Mouse (Mus musculus): ENCODE measurements around the gene Nras.

The Nras gene

DNA sequence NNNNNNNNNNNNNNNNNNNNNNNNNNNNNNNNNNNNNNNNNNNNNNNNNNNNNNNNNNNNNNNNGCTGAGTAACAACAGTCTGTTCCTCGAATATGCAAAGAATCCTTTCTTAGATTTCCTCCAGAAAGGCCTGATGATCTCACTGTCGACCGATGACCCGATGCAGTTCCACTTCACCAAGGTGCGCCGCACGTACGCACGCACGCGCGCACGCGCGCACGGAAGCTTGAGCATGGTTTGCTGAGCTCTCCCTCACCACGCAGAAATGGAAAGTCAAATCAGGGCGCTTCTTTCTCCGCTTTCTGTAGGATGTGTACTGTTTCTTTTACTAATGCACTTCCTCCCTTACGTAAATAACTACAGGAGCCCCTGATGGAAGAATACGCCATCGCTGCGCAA is 40.6 kb downstream of the Nras start:
- DNase-seq (ENCODE audit: low spot score): no peak

DNA sequence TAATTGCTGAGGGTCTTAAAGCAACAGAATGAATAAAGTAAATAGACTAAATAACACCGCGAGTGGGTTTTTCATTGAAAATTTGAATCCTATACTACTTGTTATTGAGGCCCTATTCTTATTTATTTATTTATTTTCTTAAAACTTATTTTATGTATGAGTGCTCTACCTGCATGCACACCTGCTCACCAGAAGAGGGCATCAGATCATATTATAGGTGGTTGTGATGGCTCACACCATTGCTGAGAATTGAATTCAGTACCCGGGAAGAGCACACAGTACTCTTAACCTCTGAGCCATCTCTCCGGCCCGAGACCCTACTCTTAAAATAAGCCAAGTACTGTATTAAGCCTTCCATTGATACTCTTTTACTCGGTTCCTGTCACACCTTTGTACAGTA is 41.6 kb downstream of the Nras start:
- DNase-seq (ENCODE audit: low spot score): no peak

DNA sequence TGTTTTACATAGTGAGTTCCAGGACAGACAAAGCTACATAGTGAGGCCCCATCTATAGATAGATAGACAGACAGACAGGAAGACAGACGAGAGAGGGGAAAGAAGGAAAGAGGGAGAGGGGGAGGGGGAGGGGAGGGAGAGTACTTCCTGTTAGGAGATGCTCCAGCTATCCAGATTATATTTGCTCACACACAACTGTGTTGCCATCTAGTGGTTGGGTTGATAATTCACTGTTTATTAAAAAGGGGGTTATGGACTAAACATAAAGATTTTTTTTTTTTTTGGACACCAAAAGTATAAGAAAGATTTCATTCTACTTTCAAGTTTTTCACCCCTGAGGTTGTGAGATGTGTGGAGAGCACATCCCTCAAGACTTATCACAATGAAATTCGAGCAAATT is 42.6 kb downstream of the Nras start:
- DNase-seq (ENCODE audit: low spot score): no peak

DNA sequence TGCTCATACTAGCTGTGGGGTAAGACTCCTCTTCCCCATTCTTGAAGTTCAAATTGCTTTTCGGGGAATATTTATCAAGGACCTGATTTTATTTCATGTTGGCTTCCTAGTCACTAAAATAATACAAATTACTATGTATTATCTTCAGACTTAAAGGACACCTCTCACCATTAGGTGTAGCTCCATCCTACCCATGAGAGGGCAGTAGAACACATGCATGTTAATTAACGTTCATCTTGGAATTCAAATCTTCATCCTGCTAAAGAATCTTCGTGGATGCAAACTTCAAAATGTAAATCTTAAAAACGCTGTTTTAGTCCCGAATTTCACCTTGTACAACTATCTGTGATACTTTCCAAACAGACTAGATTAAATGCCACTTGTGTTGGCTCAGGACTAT is 43.1 kb downstream of the Nras start:
- DNase-seq (ENCODE audit: low spot score): no peak

DNA sequence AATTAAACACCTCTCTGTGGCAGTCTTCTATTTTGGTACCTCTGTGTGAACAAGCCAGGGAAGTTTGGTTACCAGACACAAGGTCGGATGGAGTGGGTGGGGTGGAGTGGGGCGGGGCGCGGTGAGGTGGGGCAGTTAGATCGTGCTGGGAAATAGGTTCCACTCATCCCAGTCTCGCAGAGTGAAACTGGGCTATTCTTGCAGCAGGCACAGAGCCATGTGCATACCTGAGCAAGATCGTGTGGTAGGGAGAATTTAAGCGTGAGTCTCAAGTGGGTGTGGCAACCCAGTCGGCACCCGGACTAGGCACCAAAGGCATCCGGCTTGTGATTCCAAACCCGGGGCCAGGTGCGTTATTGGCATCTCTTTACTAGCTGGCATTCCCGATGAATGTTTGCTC is 43.8 kb downstream of the Nras start:
- no peak for DNase-seq (ENCODE audit: low spot score)

DNA sequence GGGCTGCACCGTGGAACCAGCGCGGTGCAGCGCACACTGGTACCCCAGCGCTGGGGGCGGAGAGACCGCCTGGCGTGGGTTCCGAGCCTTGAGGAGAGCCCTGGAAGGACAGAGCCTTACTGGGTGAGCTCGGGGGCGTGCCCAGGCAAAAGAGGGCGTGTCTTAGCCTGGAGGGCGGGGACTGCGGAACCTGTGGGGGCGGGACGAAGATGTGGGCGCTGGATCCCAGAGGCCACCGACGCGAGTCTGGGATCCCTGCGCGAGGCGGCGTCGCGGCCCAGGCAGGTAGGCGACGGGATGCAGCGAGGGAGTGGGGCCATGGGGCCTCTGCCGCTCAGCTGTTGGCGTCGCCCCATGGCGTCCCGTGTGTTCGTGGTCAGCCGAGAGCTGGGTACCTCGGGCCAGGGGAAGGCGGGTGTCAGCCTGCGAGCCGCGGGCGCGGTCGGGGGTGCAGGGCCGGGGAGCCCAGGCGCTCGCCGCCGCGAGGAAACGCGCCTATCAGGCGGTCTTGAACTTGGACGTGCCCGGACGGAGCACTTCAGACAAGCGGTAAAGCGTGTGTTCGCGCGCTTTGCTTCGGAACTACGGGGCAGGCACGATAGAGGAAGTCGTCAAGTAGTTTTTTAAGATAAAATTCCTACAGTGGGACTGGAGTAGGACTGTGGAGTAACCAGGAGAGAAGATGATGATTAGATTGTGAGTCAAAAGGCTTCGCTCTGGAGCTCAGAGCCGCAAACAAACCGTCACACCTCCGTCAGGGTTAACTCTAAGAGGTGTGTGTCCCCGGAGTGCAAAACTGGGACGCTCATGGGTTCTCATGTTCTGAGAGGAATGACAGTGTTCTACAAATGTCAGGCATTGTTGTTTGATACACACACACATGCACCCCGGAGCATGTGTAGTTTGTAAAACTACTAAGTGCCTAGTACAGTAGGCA is 44.6 kb downstream of the Nras start, which contains the start of gene Dennd2c:
Gene Dennd2c, plus strand, starts transcription at position 151 of the 937 bp plus-strand sequence.
- peak; percentile 90 for DNase-seq (ENCODE audit: low spot score)

DNA sequence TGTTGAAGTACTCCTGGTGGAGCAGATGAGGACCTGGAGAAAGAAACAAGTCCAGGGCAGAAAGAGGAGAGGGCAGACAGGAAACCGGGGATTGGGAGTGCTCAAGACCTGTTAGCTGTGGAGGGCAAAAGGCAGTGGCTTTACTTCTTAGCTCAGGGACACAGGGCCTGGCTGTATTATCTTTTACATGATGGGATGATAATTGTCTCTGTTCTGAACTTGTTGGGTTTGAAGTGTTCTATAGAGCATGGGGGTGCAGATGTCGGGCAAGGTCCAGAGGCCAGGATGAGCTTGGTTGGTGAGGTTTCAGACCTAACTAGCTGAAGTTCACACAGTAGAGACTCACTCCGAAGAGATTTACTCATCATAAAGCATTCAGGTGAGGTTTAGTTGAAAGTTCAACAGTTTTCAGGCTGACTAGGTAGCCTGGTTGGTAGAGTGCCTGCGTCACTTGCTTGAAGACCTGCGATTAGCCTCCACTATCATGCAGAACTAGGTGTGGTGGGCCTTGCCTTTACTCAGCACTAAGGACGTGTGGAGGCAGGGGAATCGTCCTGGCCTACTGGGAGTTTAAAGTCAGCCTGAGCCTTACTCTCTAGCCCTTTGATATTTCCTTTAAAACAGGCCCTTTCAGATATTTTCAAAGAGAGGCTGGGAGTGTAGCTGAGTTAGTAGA is 49.6 kb downstream of the Nras start:
- DNase-seq (ENCODE audit: low spot score): no peak

DNA sequence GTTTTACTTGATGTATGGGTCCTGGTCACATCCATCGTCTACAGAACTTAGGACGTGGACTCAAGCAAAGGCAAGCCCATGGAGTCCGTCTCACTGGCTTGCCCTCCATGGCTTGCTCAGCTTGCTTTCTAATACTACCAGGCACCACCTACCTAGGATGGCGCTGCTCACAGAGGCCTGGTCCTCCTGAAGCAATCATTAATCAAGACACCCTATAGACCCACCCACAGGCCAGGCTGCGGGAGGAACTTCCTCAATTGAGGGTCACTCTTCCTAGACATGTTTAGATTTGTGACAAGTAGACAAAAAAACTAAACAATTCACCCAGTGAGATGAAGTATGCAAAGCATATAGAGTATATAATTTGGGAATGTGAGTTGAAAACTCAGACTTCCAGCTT is 54.1 kb downstream of the Nras start:
- DNase-seq (ENCODE audit: low spot score): no peak

Measured in ovary, adult 18-20 months (tissue).